Mouse (Mus musculus) G1E (cell line): Measurements from ENCODE around the gene Cep78.

ENCODE experiments used
- CTCF ChIP-seq: IDR thresholded peaks from 2 replicates; pipeline ENCODE4 v1.5.1; 2012; ENCODE audit warnings: low read depth, low read length, inconsistent platforms, mixed read lengths
- TAL1 ChIP-seq: conservative IDR thresholded peaks from 2 replicates; pipeline ENCODE4 v1.6.1; 2012; ENCODE audit warnings: low read depth, low read length, inconsistent platforms, mixed read lengths

GRCm38 (mm10) chr19:15947237-15947636 is 37.6 kb downstream of the Cep78 start, which contains the start of gene Psat1:
- TF ChIP-seq CTCF (no peak), TAL1 (no peak)
